Mouse (Mus musculus) erythroblast, embryonic 14.5 days (primary cell): ENCODE data around the gene Zfp36.

Experiments used
- GATA1 ChIP-seq: IDR thresholded peaks from 2 replicates; pipeline ENCODE4 v1.6.1; 2012; ENCODE audit warnings: low read length, inconsistent platforms, mixed read lengths
- TAL1 ChIP-seq: IDR thresholded peaks from 3 replicates; pipeline ENCODE4 v1.6.1; 2012; ENCODE audit warnings: low read length, inconsistent platforms, mixed read lengths

DNA sequence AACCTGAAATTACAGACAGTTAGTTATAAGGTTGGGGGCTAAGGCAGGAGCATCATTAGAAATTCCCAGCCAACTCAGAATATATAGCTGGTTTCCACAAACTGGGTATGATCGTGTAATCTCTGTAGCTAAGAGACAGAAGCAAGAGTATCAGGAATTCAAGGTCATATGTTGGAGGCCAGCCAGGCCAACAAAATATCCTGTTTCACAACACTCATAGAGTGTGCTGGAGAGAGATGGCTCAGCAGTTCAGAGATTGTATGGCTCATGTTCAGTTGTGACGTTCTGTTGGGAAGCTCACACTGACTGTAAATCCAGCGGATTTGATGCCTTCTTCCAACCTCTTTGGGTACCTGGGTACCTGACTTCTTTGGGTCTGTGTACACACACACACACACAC is 32.3 kb downstream of the Zfp36 start:
- TF ChIP-seq GATA1 (no peak), TAL1 (no peak)
